Mouse (Mus musculus): ENCODE measurements at regions not wholly inside any gene's neighbourhood (a gene's known extent, or its start where the extent isn't known, plus 50 kb on each side); places are given as distances from the start of the nearest gene placed in this dataset.

GRCm38 (mm10) chr16:78635257-78635656, 58.7 kb upstream of the D16Ertd472e start:
- DNase-seq (ENCODE audit: extremely low spot score) = peak; percentile 58

- no peak for DNase-seq (ENCODE audit: extremely low spot score)
Observed at GRCm38 (mm10) chr16:78631797-78632196, 55.3 kb upstream of the D16Ertd472e start.

- no peak for DNase-seq (ENCODE audit: extremely low spot score)
Observed at GRCm38 (mm10) chr16:78626803-78627202, 50.3 kb upstream of the D16Ertd472e start.

All from embryo, embryonic 9.5 days (tissue).